Mouse (Mus musculus) lung, embryonic 15.5 days (tissue): Measurements from ENCODE around the gene Rab42. TPM values are rescaled to one million over a fixed set of nuclear protein-coding genes. Genes with fewer than 3 reads are reported as not detected.

Source experiments
- ATAC-seq: fragments of 200-750 bp; cut with Nextera tagmentation; 2 replicates; pipeline ENCODE4 v1.8.0; 2017; ENCODE audit warnings: moderate number of reproducible peaks, borderline replicate concordance; ENCODE audit not compliant: low FRiP score, low TSS enrichment; ENCODE audit errors: extremely low read depth
- H3K27ac ChIP-seq: fragments of 300-500 bp; sonication (generic); 2 replicates; pipeline ENCODE4 v1.5.1; 2015; ENCODE audit warnings: moderate library complexity, mild to moderate bottlenecking, inconsistent platforms
- H3K27me3 ChIP-seq: fragments of 300-500 bp; sonication (generic); 2 replicates; pipeline ENCODE4 v1.6.1; 2015; ENCODE audit warnings: inconsistent platforms
- H3K36me3 ChIP-seq: fragments of 300-500 bp; sonication (generic); 2 replicates; pipeline ENCODE4 v1.6.1; 2015; ENCODE audit warnings: inconsistent platforms
- H3K4me1 ChIP-seq: fragments of 300-500 bp; sonication (generic); 2 replicates; pipeline ENCODE4 v1.6.1; 2015; ENCODE audit warnings: inconsistent platforms
- H3K4me2 ChIP-seq: fragments of 300-500 bp; sonication (generic); 2 replicates; pipeline ENCODE4 v1.6.1; 2015; ENCODE audit warnings: inconsistent platforms, mild to moderate bottlenecking, moderate library complexity
- H3K4me3 ChIP-seq: fragments of 300-500 bp; sonication (generic); 2 replicates; pipeline ENCODE4 v1.5.1; 2015; ENCODE audit warnings: mild to moderate bottlenecking, inconsistent platforms
- H3K9ac ChIP-seq: fragments of 300-500 bp; sonication (generic); 2 replicates; pipeline ENCODE4 v1.6.1; 2015; ENCODE audit warnings: inconsistent platforms
- H3K9me3 ChIP-seq: fragments of 300-500 bp; sonication (generic); 2 replicates; pipeline ENCODE4 v1.6.1; 2016; ENCODE audit warnings: inconsistent platforms
- WGBS: fragments of 180-500 bp; shearing (Covaris S2); methylation state at CpG from one replicate; pipeline ENCODE4 v1.1.7; 2015; 5-methylcytosine and 5-hydroxymethylcytosine counted together
- polyA plus RNA-seq: library from polyadenylated mRNA; unstranded; fragments of >200 nt; fragmentation: Nextera tagmentation; extraction: Ambion mirVana; gene quantifications from 2 replicates; pipeline ENCODE4 v1.2.1, GENCODE M21; 2015

The Rab42 gene
- polyA plus RNA-seq, 1 experiment from 2014 or later = 2.5 TPM

- WGBS = 77% methylated on average over 3 of the region's 3 CpGs
- Histone ChIP-seq H3K36me3 (no peaks in the 10 kb centered on the region), H3K27ac (no peak overlapping the region), H3K4me1 (peaks cover 8% of the 10 kb centered on the region), H3K9me3 (no peaks in the 10 kb centered on the region), H3K27me3 (no peaks in the 10 kb centered on the region), H3K9ac (no peak overlapping the region), H3K4me2 (no peak overlapping the region), H3K4me3 (no peak overlapping the region)
- no peak for ATAC-seq
These were observed 36.3 kb downstream of the Rab42 start for GRCm38 (mm10) chr4:132266835-132267349.

GRCm38 (mm10) chr4:132263313-132263712 lies 39.9 kb downstream of the Rab42 start:
- peaks cover 22% of the 10 kb centered on the region for H3K4me1 ChIP-seq
- no peak overlapping the region for H3K4me2 ChIP-seq
- no peak overlapping the region for H3K27ac ChIP-seq
- H3K27me3 ChIP-seq = no peaks in the 10 kb centered on the region
- WGBS = 92% methylated on average over 7 of the region's 7 CpGs
- H3K9ac ChIP-seq = no peak overlapping the region
- no peaks in the 10 kb centered on the region for H3K9me3 ChIP-seq
- ATAC-seq = no peak
- H3K4me3 ChIP-seq = no peak overlapping the region
- no peaks in the 10 kb centered on the region for H3K36me3 ChIP-seq

- H3K4me3 ChIP-seq = no peak overlapping the region; the same call in 1 of the 2 replicates
- no peak overlapping the region for H3K9ac ChIP-seq
These were observed 40.9 kb downstream of the Rab42 start for GRCm38 (mm10) chr4:132262358-132262616.

GRCm38 (mm10) chr4:132261514-132262357 lies 41.4 kb downstream of the Rab42 start, which contains the start of gene Gmeb1:
Gmeb1 (minus strand) TSS chr4:132261602.
- peak; percentile 88 for ATAC-seq
- H3K27me3 ChIP-seq = no peaks in the 10 kb centered on the region
- no peaks in the 10 kb centered on the region for H3K36me3 ChIP-seq
- H3K4me3 ChIP-seq = peak within 1 kb of the TSS; percentile 77
- H3K9me3 ChIP-seq = no peaks in the 10 kb centered on the region
- H3K4me2 ChIP-seq = peak within 1 kb of the TSS; percentile 72
- 16% methylated on average over 26 of the region's 49 CpGs for WGBS
- peak within 1 kb of the TSS; percentile 82 for H3K9ac ChIP-seq
- H3K4me1 ChIP-seq = peaks cover 22% of the 10 kb centered on the region
- H3K27ac ChIP-seq = peak within 1 kb of the TSS; percentile 95

More at GRCm38 (mm10) chr4:132262358-132262616, 40.9 kb downstream of the Rab42 start:
- no peaks in the 10 kb centered on the region for H3K27me3 ChIP-seq
- H3K27ac ChIP-seq = peak overlapping the region; percentile 95; the same call in 1 of the 2 replicates
- H3K9me3 ChIP-seq = no peaks in the 10 kb centered on the region
- H3K4me1 ChIP-seq = peaks cover 22% of the 10 kb centered on the region
- H3K4me2 ChIP-seq = peak overlapping the region; percentile 72; the same call in 1 of the 2 replicates
- ATAC-seq = no peak
- H3K36me3 ChIP-seq = no peaks in the 10 kb centered on the region
- WGBS = 62% methylated on average over 5 of the region's 5 CpGs

- Histone ChIP-seq H3K36me3 (no peaks in the 10 kb centered on the region), H3K4me3 (peak overlapping the region; percentile 77), H3K4me2 (peak overlapping the region; percentile 68), H3K27ac (peak overlapping the region; percentile 95), H3K27me3 (no peaks in the 10 kb centered on the region), H3K9ac (peak overlapping the region; percentile 82), H3K4me1 (peaks cover 22% of the 10 kb centered on the region), H3K9me3 (no peaks in the 10 kb centered on the region)
- WGBS = 1% methylated on average over 27 of the region's 64 CpGs
- peak; percentile 89 for ATAC-seq
These were observed 42.5 kb downstream of the Rab42 start for GRCm38 (mm10) chr4:132260404-132261379.

GRCm38 (mm10) chr4:132259248-132259647 lies 43.9 kb downstream of the Rab42 start:
- Histone ChIP-seq H3K9me3 (no peaks in the 10 kb centered on the region), H3K27me3 (no peaks in the 10 kb centered on the region), H3K4me1 (peaks cover 25% of the 10 kb centered on the region), H3K36me3 (no peaks in the 10 kb centered on the region), H3K4me3 (no peak overlapping the region), H3K27ac (no peak overlapping the region), H3K4me2 (peak overlapping the region; percentile 68), H3K9ac (no peak overlapping the region)
- WGBS = 65% methylated on average over 4 of the region's 4 CpGs
- no peak for ATAC-seq

GRCm38 (mm10) chr4:132256384-132256783 lies 46.8 kb downstream of the Rab42 start:
- Histone ChIP-seq H3K9me3 (no peaks in the 10 kb centered on the region), H3K36me3 (peaks cover 6% of the 10 kb centered on the region), H3K27ac (no peak overlapping the region), H3K4me1 (peaks cover 17% of the 10 kb centered on the region), H3K27me3 (no peaks in the 10 kb centered on the region), H3K4me2 (no peak overlapping the region), H3K4me3 (no peak overlapping the region), H3K9ac (no peak overlapping the region)
- no peak for ATAC-seq
- 83% methylated on average over 3 of the region's 3 CpGs for WGBS

GRCm38 (mm10) chr4:132254986-132255385 lies 48.2 kb downstream of the Rab42 start:
- no peaks in the 10 kb centered on the region for H3K27me3 ChIP-seq
- H3K9me3 ChIP-seq = no peaks in the 10 kb centered on the region
- 85% methylated on average over 3 of the region's 3 CpGs for WGBS
- H3K9ac ChIP-seq = no peak overlapping the region
- H3K27ac ChIP-seq = no peak overlapping the region
- H3K4me2 ChIP-seq = no peak overlapping the region
- H3K36me3 ChIP-seq = peaks cover 18% of the 10 kb centered on the region
- H3K4me3 ChIP-seq = no peak overlapping the region
- no peak for ATAC-seq
- peaks cover 14% of the 10 kb centered on the region for H3K4me1 ChIP-seq

- WGBS = 57% methylated on average over 2 of the region's 2 CpGs
- Histone ChIP-seq H3K4me3 (no peak overlapping the region), H3K4me1 (0 out of 2 replicates have a peak, but pooled peaks cover 3% of the 10 kb centered on the region), H3K9ac (no peak overlapping the region), H3K4me2 (no peak overlapping the region), H3K9me3 (no peaks in the 10 kb centered on the region), H3K36me3 (peaks cover 28% of the 10 kb centered on the region), H3K27ac (no peak overlapping the region), H3K27me3 (no peaks in the 10 kb centered on the region)
- ATAC-seq = no peak
These were observed 49.6 kb downstream of the Rab42 start for GRCm38 (mm10) chr4:132253622-132254021.

- WGBS = 88% methylated on average over 8 of the region's 8 CpGs
- H3K4me2 ChIP-seq = no peak overlapping the region
- no peak for ATAC-seq
- H3K4me1 ChIP-seq = 0 out of 2 replicates have a peak, but pooled peaks cover 3% of the 10 kb centered on the region
- no peaks in the 10 kb centered on the region for H3K9me3 ChIP-seq
- H3K9ac ChIP-seq = no peak overlapping the region
- H3K27ac ChIP-seq = no peak overlapping the region
- H3K4me3 ChIP-seq = no peak overlapping the region
- peaks cover 33% of the 10 kb centered on the region for H3K36me3 ChIP-seq
- H3K27me3 ChIP-seq = no peaks in the 10 kb centered on the region
These were observed 50.1 kb downstream of the Rab42 start for GRCm38 (mm10) chr4:132253128-132253527.
